Mouse (Mus musculus) activated CD4-positive, CD25-positive, alpha-beta regulatory T cell (primary cell): ENCODE measurements around the gene Kntc1. TPM values are rescaled to one million over a fixed set of nuclear protein-coding genes. Genes with fewer than 3 reads are reported as not detected.

Experiments used
- polyA plus RNA-seq, 2 experiments: library from polyadenylated mRNA; unstranded; fragments of 100-300 nt; shearing (Covaris generic); gene quantifications; one replicate each; pipeline ENCODE4 v1.2.1; 2017

The Kntc1 gene
- polyA plus RNA-seq, result 1 to 10 TPM; 2.6 to 6.2 TPM

GRCm38 (mm10) chr5:123749065-123750064, at the start of gene Kntc1, which contains the start of gene Rsrc2:
Gene Kntc1 (plus strand): TSS chr5:123749716.
Gene Rsrc2 (minus strand): TSS chr5:123749414.

GRCm38 (mm10) chr5:123720328-123721311, 28.9 kb upstream of the Kntc1 start, which contains the start of gene Zcchc8:
Gene Zcchc8 (minus strand): TSS chr5:123721100.

DNA sequence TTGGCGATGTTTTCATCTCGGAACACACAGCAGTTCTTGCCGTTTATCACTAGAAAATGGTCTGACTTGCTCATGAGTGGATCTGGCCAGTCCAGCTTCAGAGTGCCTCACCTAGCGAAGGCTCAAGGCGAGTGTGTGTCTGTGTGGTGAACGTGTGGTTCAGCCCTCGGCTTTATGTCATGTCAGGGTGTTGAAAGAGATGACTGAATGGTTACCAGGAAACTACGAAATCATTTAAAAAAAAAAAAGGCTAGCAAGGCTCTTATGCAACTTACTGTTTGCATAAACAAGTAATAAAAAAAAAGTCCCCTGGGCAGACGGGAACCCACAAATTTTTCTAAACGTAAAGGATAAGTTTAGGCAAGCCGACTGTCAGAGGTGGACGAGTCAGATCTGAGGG, 115.8 kb downstream of the Kntc1 start, which contains the start of gene Hcar2:
TSS of gene Hcar2 (minus strand) at position 135 of the 400 bp plus-strand sequence.

Other genes with a start within 250 kb of the Kntc1 start
- gene B3gnt4, start 239.3 kb upstream of the Kntc1 start, polyA plus RNA-seq, result under 1 TPM; 0.33 to 0.48 TPM
- 10 to 100 TPM; 96.3 to 97.7 TPM for gene Diablo, start 225.5 kb upstream of the Kntc1 start, polyA plus RNA-seq
- gene Gm49027, start 224.2 kb upstream of the Kntc1 start, polyA plus RNA-seq, result under 1 TPM in 1 of 2 experiments, not detected in 1; 0.82 TPM
- gene Vps33a, start 176.7 kb upstream of the Kntc1 start, polyA plus RNA-seq, result 10 to 100 TPM; 38.7 to 50.8 TPM
- 10 to 100 TPM; 70.5 to 77.7 TPM for gene Clip1, start 65.1 kb upstream of the Kntc1 start, polyA plus RNA-seq
- 10 to 100 TPM; 79.8 to 90.8 TPM for gene Zcchc8, start 28.6 kb upstream of the Kntc1 start, polyA plus RNA-seq
- 100 to 1,000 TPM; 145 to 165 TPM for gene Rsrc2, start 302 bp upstream of the Kntc1 start, polyA plus RNA-seq
- gene Hcar2, start 115.8 kb downstream of the Kntc1 start, polyA plus RNA-seq, result under 1 TPM; 0.13 to 0.41 TPM
- gene Hcar1, start 130.3 kb downstream of the Kntc1 start, polyA plus RNA-seq, result not detected
- gene Denr, start 157.5 kb downstream of the Kntc1 start, polyA plus RNA-seq, result 100 to 1,000 TPM; 108 to 111 TPM
- gene Gm43518, start 177.7 kb downstream of the Kntc1 start, polyA plus RNA-seq, result 1 to 10 TPM; 2.4 to 6.0 TPM
- 1 to 10 TPM; 2.2 to 3.4 TPM for gene Ccdc62, start 181.0 kb downstream of the Kntc1 start, polyA plus RNA-seq
- gene Hip1r, start 223.9 kb downstream of the Kntc1 start, polyA plus RNA-seq, result 10 to 100 TPM; 21.3 to 63.5 TPM